Mouse (Mus musculus) mouse embryonic stem cell (cell line): ENCODE measurements around the gene Spg11.

Source experiments
- in situ Hi-C, 2 experiments: fragments of 300-500 bp; cut with MboI; formaldehyde crosslinking; loops; 1 replicate in 1 of 2; 3 replicates in 1 of 2; pipeline ENCODE4 v1.14.3; 2019 to 2020; ENCODE audit warnings: low sequenced_read_pairs in 2 of 2, low pct_unique_long_range_greater_than_20kb in 1 of 2, mixed read lengths in 1 of 2; ENCODE audit not compliant: unreplicated experiment in 1 of 2

Gene Spg11

GRCm38 (mm10) chr2:122117961-122118958 lies at the start of gene Spg11:
Gene Spg11, minus strand, starts transcription at chr2:122118386.
- in situ Hi-C loops = no loop called here

- in situ Hi-C loops = loop anchor here in 1 of 2 experiments (10.0 kb wide), 1 partner anchor 89 kb away; no protein-coding TSS in a partner anchor
Observed at GRCm38 (mm10) chr2:122164293-122164692, 46.1 kb upstream of the Spg11 start.

- in situ Hi-C loops = loop anchor here in 1 of 2 experiments (10.0 kb wide), 1 partner anchor 89 kb away; no protein-coding TSS in a partner anchor
Observed at GRCm38 (mm10) chr2:122163430-122164195, 45.4 kb upstream of the Spg11 start.

GRCm38 (mm10) chr2:122162529-122162928 lies 44.3 kb upstream of the Spg11 start:
- in situ Hi-C loops = loop anchor here in 1 of 2 experiments (10.0 kb wide), 1 partner anchor 88 kb away; no protein-coding TSS in a partner anchor

- in situ Hi-C loops = loop anchor here in 1 of 2 experiments (10.0 kb wide), 1 partner anchor 87 kb away; no protein-coding TSS in a partner anchor
Observed at GRCm38 (mm10) chr2:122161542-122161941, 43.4 kb upstream of the Spg11 start.

- in situ Hi-C loops = loop anchor here in 1 of 2 experiments (10.0 kb wide), 1 partner anchor 86 kb away; no protein-coding TSS in a partner anchor
Observed at GRCm38 (mm10) chr2:122160680-122161079, 42.5 kb upstream of the Spg11 start, which contains the start of gene Trim69. Gene Trim69, plus strand, starts transcription at chr2:122160700.

- in situ Hi-C loops = loop anchor here in 1 of 2 experiments (10.0 kb wide), 1 partner anchor 85 kb away; no protein-coding TSS in a partner anchor
Observed at GRCm38 (mm10) chr2:122159667-122160066, 41.5 kb upstream of the Spg11 start.

- in situ Hi-C loops = no loop called here
Observed at GRCm38 (mm10) chr2:122158362-122158802, 40.2 kb upstream of the Spg11 start.

- in situ Hi-C loops = no loop called here
Observed at GRCm38 (mm10) chr2:122157561-122157960, 39.4 kb upstream of the Spg11 start.

- in situ Hi-C loops = no loop called here
Observed at GRCm38 (mm10) chr2:122156051-122156700, 38.0 kb upstream of the Spg11 start.

- in situ Hi-C loops = no loop called here
Observed at GRCm38 (mm10) chr2:122155292-122155691, 37.1 kb upstream of the Spg11 start.

GRCm38 (mm10) chr2:122154479-122154878 lies 36.3 kb upstream of the Spg11 start:
- in situ Hi-C loops = no loop called here

- in situ Hi-C loops = no loop called here
Observed at GRCm38 (mm10) chr2:122153681-122154365, 35.6 kb upstream of the Spg11 start.

GRCm38 (mm10) chr2:122152850-122153249 lies 34.7 kb upstream of the Spg11 start:
- in situ Hi-C loops = no loop called here

- in situ Hi-C loops = no loop called here
Observed at GRCm38 (mm10) chr2:122151221-122151620, 33.0 kb upstream of the Spg11 start.

- in situ Hi-C loops = no loop called here
Observed at GRCm38 (mm10) chr2:122149716-122150115, 31.5 kb upstream of the Spg11 start.

- in situ Hi-C loops = no loop called here
Observed at GRCm38 (mm10) chr2:122149316-122149715, 31.1 kb upstream of the Spg11 start.
